Mouse (Mus musculus) forebrain, embryonic 10.5 days (tissue): ENCODE data around the gene Macf1. TPM values are rescaled to one million over a fixed set of nuclear protein-coding genes. Genes with fewer than 3 reads are reported as not detected.

Experiments
- DNase-seq: peaks from one replicate; pipeline ENCODE4 v3.0.0-alpha.2; 2017; ENCODE audit warnings: low spot score; ENCODE audit errors: extremely low spot score
- H3K27ac ChIP-seq: fragments of 300-500 bp; sonication (generic); 2 replicates; pipeline ENCODE4 v1.5.1; 2016; ENCODE audit warnings: mild to moderate bottlenecking
- H3K27me3 ChIP-seq: fragments of 300-500 bp; sonication (generic); 2 replicates; pipeline ENCODE4 v1.6.1; 2016; ENCODE audit warnings: mild to moderate bottlenecking; ENCODE audit not compliant: poor library complexity, severe bottlenecking
- H3K36me3 ChIP-seq: fragments of 300-500 bp; sonication (generic); replicated peaks from 2 replicates; pipeline ENCODE4 v1.6.1; 2016; ENCODE audit warnings: mild to moderate bottlenecking, moderate library complexity
- H3K4me1 ChIP-seq: fragments of 300-500 bp; sonication (generic); 2 replicates; pipeline ENCODE4 v1.6.1; 2016
- H3K4me3 ChIP-seq: fragments of 300-500 bp; sonication (generic); 2 replicates; pipeline ENCODE4 v1.5.1; 2016; ENCODE audit warnings: mild to moderate bottlenecking, moderate library complexity
- H3K9me3 ChIP-seq: fragments of 300-500 bp; sonication (generic); 2 replicates; pipeline ENCODE4 v1.6.1; 2016; ENCODE audit warnings: mild to moderate bottlenecking, moderate library complexity
- WGBS: fragments of 180-500 bp; shearing (Covaris S2); methylation state at CpG from one replicate; pipeline ENCODE4 v1.1.7; 2016; 5-methylcytosine and 5-hydroxymethylcytosine counted together
- polyA plus RNA-seq: library from polyadenylated mRNA; unstranded; fragments of >200 nt; fragmentation: Nextera tagmentation; extraction: Ambion mirVana; gene quantifications from 2 replicates; pipeline ENCODE4 v1.2.1, GENCODE M21; 2016

The Macf1 gene
- polyA plus RNA-seq, 1 experiment from 2014 or later: 50.2 TPM

GRCm38 (mm10) chr4:123624438-123624837, 59.7 kb downstream of the Macf1 start:
- Histone ChIP-seq H3K4me1 (peaks cover 24% of the 10 kb centered on the region), H3K36me3 (peaks cover 17% of the 10 kb centered on the region), H3K4me3 (no peak overlapping the region), H3K9me3 (no peaks in the 10 kb centered on the region), H3K27me3 (no peaks in the 10 kb centered on the region), H3K27ac (peak overlapping the region; percentile 69)
- no peak for DNase-seq
- 4% methylated on average over 5 of the region's 5 CpGs for WGBS

DNA sequence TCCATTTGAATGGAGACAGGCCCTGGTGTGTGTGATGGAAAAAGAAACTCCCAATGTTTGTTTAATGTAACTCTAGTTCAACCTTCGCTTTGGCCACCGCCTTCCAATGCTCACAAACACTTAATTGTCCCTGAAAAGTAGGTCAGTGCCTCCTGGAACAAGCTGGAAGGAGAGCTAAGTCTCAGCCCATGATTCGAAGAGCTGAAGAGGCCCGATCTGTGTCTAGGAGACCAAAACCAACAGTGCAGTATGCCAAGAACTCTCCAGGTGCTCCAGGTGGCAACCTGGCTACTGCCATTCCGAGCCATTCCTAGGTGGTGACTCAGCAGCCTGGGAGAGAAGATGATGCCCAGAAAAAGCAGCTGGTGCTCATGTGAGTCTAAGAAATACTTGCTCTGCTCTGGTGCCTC, 60.4 kb downstream of the Macf1 start:
- peaks cover 12% of the 10 kb centered on the region for H3K36me3 ChIP-seq
- H3K9me3 ChIP-seq: peaks cover 3% of the 10 kb centered on the region; the same call in 1 of the 2 replicates
- no peak overlapping the region for H3K4me3 ChIP-seq
- WGBS: 78% methylated on average over 5 of the region's 5 CpGs
- peak overlapping the region; percentile 69 for H3K27ac ChIP-seq
- peaks cover 24% of the 10 kb centered on the region for H3K4me1 ChIP-seq
- no peak for DNase-seq
- no peaks in the 10 kb centered on the region for H3K27me3 ChIP-seq

- peaks cover 16% of the 10 kb centered on the region for H3K36me3 ChIP-seq
- H3K27me3 ChIP-seq: no peaks in the 10 kb centered on the region
- peaks cover 40% of the 10 kb centered on the region for H3K4me1 ChIP-seq
- no peak overlapping the region for H3K4me3 ChIP-seq
- H3K27ac ChIP-seq: no peak overlapping the region
- DNase-seq: no peak
- peaks cover 8% of the 10 kb centered on the region; the same call in 1 of the 2 replicates for H3K9me3 ChIP-seq
These were observed 62.4 kb downstream of the Macf1 start for GRCm38 (mm10) chr4:123621732-123622131.

DNA sequence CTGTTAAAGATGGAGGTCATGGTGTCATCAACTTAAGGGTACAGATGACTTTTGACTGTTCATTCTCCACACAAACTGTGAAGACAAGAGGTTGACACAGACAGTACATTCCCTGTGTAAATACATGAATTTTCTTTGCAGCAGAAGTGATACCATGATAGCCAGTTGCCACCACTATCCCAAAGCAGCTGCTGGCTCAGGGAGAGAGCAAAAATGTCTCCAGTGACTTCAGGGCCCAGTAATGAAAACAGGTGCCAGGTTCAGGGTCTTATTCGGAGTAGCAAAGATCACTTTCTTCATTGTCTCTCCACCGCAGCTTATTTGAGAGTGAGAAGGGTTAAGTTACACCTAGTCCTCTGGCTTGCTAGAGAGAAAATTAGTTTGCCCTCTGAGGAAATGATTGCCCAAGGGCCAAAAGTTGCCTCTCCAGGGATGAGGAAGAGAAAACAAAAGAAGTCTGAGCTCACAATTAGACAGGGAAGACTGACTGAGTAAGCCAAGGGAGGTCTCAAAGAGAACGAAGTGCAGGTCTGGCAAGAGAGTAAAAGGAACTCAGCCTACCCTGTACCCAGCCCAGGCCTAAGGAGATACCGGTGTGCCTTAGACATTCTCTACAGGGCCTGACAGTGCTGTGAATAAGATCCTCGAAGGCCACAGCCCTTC, 66.3 kb downstream of the Macf1 start:
- Histone ChIP-seq H3K27ac (peak overlapping the region; percentile 30; the same call in 1 of the 2 replicates), H3K27me3 (no peaks in the 10 kb centered on the region), H3K4me1 (peaks cover 36% of the 10 kb centered on the region), H3K9me3 (peaks cover 8% of the 10 kb centered on the region; the same call in 1 of the 2 replicates), H3K36me3 (peaks cover 16% of the 10 kb centered on the region), H3K4me3 (no peak overlapping the region)
- WGBS: 65% methylated on average over 5 of the region's 5 CpGs
- DNase-seq: no peak

DNA sequence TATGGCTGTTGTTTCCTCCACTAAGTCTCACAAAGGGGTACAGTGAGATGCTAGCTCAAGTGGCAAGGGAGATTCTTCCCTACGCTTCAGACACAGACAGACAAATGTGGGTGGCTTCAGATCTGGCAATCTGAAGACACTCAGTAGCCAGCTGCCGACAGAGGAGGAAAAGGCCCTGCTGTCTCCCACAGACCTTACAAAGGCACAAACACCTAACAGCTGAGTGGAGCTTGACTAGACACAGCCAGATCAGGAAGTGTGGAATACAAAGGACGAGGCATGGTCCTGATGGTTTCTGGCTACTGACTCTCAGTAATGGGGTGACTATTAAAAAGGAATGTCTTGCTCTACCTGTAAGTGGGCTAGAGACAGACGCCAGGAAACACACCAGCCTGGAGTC, 67.2 kb downstream of the Macf1 start:
- H3K27me3 ChIP-seq: no peaks in the 10 kb centered on the region
- no peak for DNase-seq
- 0 out of 2 replicates have a peak overlapping the region, but pooled peaks have one; percentile 40 for H3K27ac ChIP-seq
- H3K4me1 ChIP-seq: peaks cover 40% of the 10 kb centered on the region
- peaks cover 8% of the 10 kb centered on the region; the same call in 1 of the 2 replicates for H3K9me3 ChIP-seq
- peaks cover 15% of the 10 kb centered on the region for H3K36me3 ChIP-seq
- WGBS: 62% methylated on average over 4 of the region's 4 CpGs
- H3K4me3 ChIP-seq: no peak overlapping the region

DNA sequence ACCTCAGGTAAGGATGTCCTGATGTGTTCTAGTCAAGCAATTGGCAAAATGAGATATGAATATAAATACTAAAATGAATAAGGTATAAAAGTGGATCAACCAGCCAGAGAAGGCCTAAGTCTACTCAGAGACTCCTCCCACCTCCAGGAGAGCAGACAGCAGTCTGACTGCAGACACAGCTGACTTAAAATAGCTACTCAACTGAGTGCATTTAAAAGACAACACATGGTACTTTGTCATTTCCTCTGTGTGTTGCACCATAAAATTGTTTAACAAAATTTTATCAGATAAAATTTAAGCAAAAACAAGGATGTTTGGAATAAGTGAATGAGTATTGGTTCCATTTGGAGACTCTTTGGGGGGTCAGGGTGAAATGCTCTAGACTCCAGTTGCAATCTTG, 67.7 kb downstream of the Macf1 start:
- no peak for DNase-seq
- Histone ChIP-seq H3K4me3 (no peak overlapping the region), H3K4me1 (peaks cover 40% of the 10 kb centered on the region), H3K27ac (no peak overlapping the region), H3K36me3 (peaks cover 12% of the 10 kb centered on the region), H3K9me3 (peaks cover 8% of the 10 kb centered on the region; the same call in 1 of the 2 replicates), H3K27me3 (no peaks in the 10 kb centered on the region)

- Histone ChIP-seq H3K27ac (0 out of 2 replicates have a peak overlapping the region, but pooled peaks have one; percentile 4), H3K36me3 (peaks cover 14% of the 10 kb centered on the region; the same call in 1 of the 2 replicates), H3K4me3 (no peak overlapping the region), H3K9me3 (peaks cover 2% of the 10 kb centered on the region; the same call in 1 of the 2 replicates), H3K4me1 (peaks cover 40% of the 10 kb centered on the region), H3K27me3 (no peaks in the 10 kb centered on the region)
- DNase-seq: no peak
- WGBS: 76% methylated on average over 7 of the region's 7 CpGs
These were observed 70.7 kb downstream of the Macf1 start for GRCm38 (mm10) chr4:123613309-123613947.

DNA sequence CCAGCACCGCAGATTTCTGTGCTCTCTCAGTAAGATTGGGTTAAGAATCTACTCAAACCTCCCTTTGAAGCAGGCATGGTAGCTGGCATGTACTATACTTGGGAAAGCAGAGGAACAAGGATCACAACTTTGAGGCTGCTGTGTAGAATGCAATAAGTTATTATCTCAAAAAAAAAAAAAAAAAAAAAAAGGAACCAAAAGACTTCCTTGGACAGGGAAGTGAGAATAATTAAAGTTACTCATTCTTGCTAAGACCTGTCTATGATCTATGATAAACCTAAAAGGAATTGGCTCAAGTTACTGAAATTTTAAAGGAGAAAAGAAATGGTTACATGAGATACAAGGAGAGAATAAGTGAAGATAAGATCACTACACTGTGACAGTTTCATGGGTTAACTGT, 72.2 kb downstream of the Macf1 start:
- Histone ChIP-seq H3K4me3 (no peak overlapping the region), H3K36me3 (peaks cover 24% of the 10 kb centered on the region), H3K27ac (no peak overlapping the region), H3K4me1 (peaks cover 26% of the 10 kb centered on the region), H3K9me3 (no peaks in the 10 kb centered on the region; the same call in 1 of the 2 replicates), H3K27me3 (no peaks in the 10 kb centered on the region)
- no peak for DNase-seq
- WGBS: 91% methylated on average over 1 of the region's 1 CpGs

DNA sequence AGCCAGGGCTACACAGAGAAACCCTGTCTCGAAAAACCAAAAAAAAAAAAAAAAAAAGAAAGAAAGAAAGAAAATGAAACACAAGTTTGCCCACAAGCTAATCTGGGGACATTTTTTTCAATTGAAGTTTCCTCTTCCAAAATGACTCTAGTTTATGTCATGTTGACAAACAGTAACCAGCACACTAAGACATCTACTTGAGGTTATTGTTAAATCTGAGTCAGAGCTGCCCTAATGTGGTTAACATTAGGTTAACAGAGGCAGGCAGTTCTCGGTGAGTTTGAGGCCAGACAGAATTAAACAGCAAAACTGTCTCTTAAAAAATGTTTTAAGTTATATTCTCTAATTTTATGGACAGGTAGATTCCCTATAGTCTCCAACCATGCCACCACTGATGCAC, 72.9 kb downstream of the Macf1 start:
- Histone ChIP-seq H3K4me3 (no peak overlapping the region), H3K9me3 (no peaks in the 10 kb centered on the region; the same call in 1 of the 2 replicates), H3K27me3 (no peaks in the 10 kb centered on the region), H3K36me3 (peaks cover 24% of the 10 kb centered on the region), H3K27ac (no peak overlapping the region), H3K4me1 (peaks cover 23% of the 10 kb centered on the region)
- DNase-seq: no peak
- 88% methylated on average over 2 of the region's 2 CpGs for WGBS

DNA sequence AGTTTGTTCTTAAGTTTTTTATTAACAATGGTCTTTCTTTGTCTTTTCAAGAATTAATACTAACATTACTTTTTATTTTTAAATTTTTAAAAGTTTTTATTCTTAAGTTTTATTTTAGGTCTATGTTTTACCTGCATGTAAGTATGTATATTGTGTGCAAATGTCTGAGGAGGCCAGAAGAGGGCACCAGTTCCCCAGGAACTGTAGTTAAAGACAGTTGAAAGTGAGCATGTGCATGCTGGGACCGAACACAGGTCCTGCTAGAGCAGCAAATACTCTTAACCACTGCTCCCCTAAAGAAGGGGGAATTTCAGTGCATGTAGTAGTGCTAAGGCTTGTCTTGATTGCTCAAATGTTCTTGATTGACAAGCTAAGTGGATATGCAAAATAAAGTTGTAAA, 77.0 kb downstream of the Macf1 start:
- no peak overlapping the region for H3K4me3 ChIP-seq
- H3K27me3 ChIP-seq: no peaks in the 10 kb centered on the region
- peaks cover 24% of the 10 kb centered on the region for H3K36me3 ChIP-seq
- no peaks in the 10 kb centered on the region; the same call in 1 of the 2 replicates for H3K9me3 ChIP-seq
- DNase-seq: no peak
- H3K4me1 ChIP-seq: peaks cover 14% of the 10 kb centered on the region
- H3K27ac ChIP-seq: no peak overlapping the region
- 88% methylated on average over 1 of the region's 1 CpGs for WGBS

DNA sequence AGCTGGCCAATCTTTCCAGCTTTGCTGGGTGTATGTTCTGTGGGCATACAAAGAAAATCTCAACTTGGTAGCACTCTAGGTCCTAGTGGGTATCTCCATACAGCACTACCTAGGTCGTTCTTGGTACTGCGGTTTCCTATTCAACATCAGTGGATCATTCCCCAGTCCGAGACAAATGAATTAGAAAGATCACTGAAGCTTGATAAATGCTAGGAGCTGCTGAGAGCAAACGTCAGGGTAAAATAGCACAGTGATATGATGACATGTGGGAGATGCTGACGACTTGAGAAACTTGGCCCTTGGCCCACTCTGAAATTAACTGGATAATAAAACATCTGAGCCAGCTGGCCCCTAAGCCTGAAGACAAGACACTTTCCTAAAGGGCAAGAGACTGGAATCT, 78.2 kb downstream of the Macf1 start:
- no peak for DNase-seq
- no peak overlapping the region for H3K4me3 ChIP-seq
- H3K9me3 ChIP-seq: no peaks in the 10 kb centered on the region; the same call in 1 of the 2 replicates
- no peaks in the 10 kb centered on the region for H3K27me3 ChIP-seq
- H3K36me3 ChIP-seq: peaks cover 25% of the 10 kb centered on the region
- H3K4me1 ChIP-seq: peaks cover 14% of the 10 kb centered on the region
- WGBS: 66% methylated on average over 5 of the region's 5 CpGs
- H3K27ac ChIP-seq: no peak overlapping the region

DNA sequence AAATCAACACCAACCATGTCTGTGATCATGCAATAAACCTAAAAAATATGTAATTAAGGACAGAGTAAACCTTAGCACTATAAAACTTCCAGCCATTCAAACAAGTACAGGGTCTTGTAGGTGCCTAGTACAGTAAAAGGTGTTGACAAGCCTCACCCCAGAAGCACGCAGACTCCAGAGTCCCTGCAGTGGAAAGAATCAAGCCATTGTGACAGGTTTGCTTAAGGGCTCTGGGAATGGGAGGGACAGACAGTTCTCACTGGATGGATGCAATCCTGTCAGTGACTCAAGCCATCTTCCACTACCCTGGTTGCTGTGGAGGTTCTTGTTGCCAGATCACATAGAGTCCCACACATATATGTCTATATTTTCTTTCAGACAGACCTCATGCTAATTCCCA, 78.9 kb downstream of the Macf1 start:
- H3K4me3 ChIP-seq: no peak overlapping the region
- no peak overlapping the region for H3K27ac ChIP-seq
- DNase-seq: no peak
- H3K27me3 ChIP-seq: no peaks in the 10 kb centered on the region
- H3K9me3 ChIP-seq: no peaks in the 10 kb centered on the region; the same call in 1 of the 2 replicates
- peaks cover 14% of the 10 kb centered on the region for H3K4me1 ChIP-seq
- 89% methylated on average over 1 of the region's 1 CpGs for WGBS
- H3K36me3 ChIP-seq: peaks cover 24% of the 10 kb centered on the region

GRCm38 (mm10) chr4:123602700-123603261, 81.4 kb downstream of the Macf1 start:
- Histone ChIP-seq H3K27me3 (no peaks in the 10 kb centered on the region), H3K4me3 (no peak overlapping the region), H3K36me3 (peaks cover 10% of the 10 kb centered on the region), H3K27ac (no peak overlapping the region), H3K9me3 (no peaks in the 10 kb centered on the region), H3K4me1 (peaks cover 21% of the 10 kb centered on the region)
- WGBS: 86% methylated on average over 2 of the region's 2 CpGs
- no peak for DNase-seq
